14 mouse cellular contexts compared by ENCODE assay signal in the genomic region with DNA sequence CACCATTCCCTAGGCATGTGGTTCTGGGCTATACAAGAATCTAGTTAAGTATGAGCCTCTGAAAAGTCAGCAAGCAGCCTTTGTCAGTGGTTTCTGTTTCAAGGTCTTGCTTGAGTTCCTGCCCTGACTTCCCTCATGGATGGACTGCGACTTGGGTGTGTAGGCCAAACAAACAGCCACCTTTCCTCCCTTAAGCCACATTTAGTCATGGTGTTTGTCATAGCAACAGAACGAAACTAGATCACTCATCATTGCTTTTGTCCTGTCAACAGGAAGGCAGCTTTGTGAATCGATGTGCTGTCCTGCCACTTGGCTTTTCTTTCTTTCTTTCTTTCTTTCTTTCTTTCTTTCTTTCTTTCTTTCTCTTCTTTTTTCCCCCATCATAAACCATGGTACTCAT.
"Had no signal": no experiment of that assay in that cellular context is flagged by ENCODE, and none has a peak within 500 bp of the region (broad histone marks: within the 10 kb centered on the region; RNA-seq: fewer than 3 reads in every experiment).

No protein-coding gene starts in this region.

- H3K4me2 ChIP-seq: limb, embryonic 13.5 days had no signal

- H3K36me3 ChIP-seq: limb, embryonic 13.5 days; midbrain, embryonic 10.5 days had no signal

- H3K27me3 ChIP-seq: limb, embryonic 13.5 days had no signal

- DNase-seq: kidney, adult 8-10 months; kidney, postnatal 25 days; layer of hippocampus, adult 9-11 months; left cerebral cortex, postnatal 4 days; lung, adult 2 months; lung, postnatal 36 days; midbrain, embryonic 14.5 days; right cerebral cortex, postnatal 25 days; thymus, adult 18-20 months; thymus, postnatal 14 days had no signal

- H3K4me3 ChIP-seq: limb, embryonic 13.5 days; midbrain, embryonic 10.5 days had no signal

- ATAC-seq: lung, postnatal 0 days had no signal

- H3K4me1 ChIP-seq: limb, embryonic 13.5 days; midbrain, embryonic 10.5 days had no signal

- H3K9me3 ChIP-seq: limb, embryonic 13.5 days; midbrain, embryonic 10.5 days had no signal

- H3K9ac ChIP-seq: limb, embryonic 13.5 days; liver, embryonic 14.5 days had no signal

- H3K27ac ChIP-seq: limb, embryonic 13.5 days; liver, embryonic 14.5 days; midbrain, embryonic 10.5 days had no signal
